Mouse (Mus musculus) cerebellum, postnatal 36 days (tissue): ENCODE results near the gene Nwd1.
A peak's percentile ranks its signal among the peaks of the same experiment; 100 is the strongest.
"Not testable (repeated sequence)": the region's sequence is repeated elsewhere in the genome, so short reads cannot be mapped to it uniquely, and the experiment has no call there.

Experiments
- DNase-seq, 2 experiments: peaks; one replicate each; pipeline ENCODE4 v3.0.0; 2021 to 2022; ENCODE audit warnings: mixed read lengths in 2 of 2

Nwd1 gene

GRCm38 (mm10) chr8:72646060-72646767, at the start of gene Nwd1:
Gene Nwd1, plus strand, starts transcription at chr8:72646711.
- peak; percentile 42 to 57 for DNase-seq

GRCm38 (mm10) chr8:72642885-72643284, 3.6 kb upstream of the Nwd1 start:
- no peak for DNase-seq

DNA sequence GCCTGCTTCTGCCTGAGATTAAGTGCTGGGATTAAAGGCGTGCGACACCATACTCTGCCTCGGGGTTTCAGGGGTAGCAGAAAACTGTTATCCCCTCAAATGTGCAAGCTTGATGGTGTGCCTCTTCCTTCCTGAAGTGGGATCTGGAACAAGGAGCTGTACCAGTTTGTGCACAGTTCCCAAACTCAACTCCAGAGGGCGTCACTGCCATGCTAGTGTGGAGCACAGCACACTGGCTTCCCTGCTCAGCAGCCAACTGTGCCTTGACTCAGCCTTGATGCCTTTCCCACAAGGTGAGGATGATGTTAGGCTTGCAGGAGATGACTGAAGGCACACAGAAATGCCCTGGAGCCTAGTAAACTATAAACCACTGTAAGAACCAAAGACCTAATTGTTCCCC, 1.9 kb upstream of the Nwd1 start:
- DNase-seq = peak; percentile 19 to 22

- DNase-seq = no peak
These were observed 245 bp downstream of the Nwd1 start for GRCm38 (mm10) chr8:72646768-72647143.

GRCm38 (mm10) chr8:72650697-72651096, 4.2 kb downstream of the Nwd1 start:
- DNase-seq = no peak

DNA sequence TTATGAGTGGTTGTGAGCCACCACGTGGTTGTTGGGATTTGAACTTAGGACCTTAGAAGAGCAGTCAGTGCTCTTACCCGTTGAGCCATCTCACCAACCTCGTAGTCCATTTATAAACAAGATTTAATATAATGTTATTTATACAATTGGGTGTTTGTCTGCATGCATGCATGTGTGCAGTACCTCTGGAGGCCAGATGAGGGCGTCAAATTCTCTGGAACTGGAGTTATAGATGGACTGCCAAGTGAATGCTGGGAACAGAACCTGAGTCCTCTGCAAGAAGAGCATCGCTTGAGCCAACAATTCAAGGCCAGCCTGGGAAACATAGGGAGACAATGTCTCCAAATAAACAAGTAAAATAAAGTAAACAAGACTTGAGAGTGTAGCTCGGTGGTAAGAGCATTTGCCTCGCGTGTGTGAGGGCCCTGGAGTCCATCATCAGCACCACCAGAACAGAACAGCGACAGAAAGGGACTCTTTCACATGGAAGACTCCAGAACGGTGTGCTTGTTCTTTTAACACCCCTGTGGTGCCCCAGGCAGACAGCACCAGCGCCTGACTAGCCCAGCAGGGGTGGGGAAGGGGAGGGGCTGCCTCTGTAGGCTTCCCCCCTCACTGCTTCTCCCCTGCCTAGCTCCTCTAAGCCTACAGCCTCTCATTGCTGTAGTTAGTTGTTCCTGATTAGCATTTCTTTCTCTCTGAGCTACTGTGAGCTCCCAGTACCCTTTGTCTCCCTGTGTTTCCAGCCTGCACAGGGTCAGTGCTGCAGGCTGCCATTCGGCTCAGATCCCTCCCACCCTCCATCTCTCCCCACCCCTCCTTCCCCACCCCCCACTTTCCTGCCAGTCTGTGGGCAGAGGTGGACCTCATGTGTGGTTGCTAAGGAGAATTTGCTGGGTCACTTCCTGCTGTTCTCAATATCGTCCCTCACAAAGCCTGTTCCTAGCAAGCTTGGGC, 8.3 kb downstream of the Nwd1 start:
- DNase-seq = peak in 1 of 2 experiments; percentile 15

GRCm38 (mm10) chr8:72655522-72655912, 9.0 kb downstream of the Nwd1 start:
- no peak for DNase-seq

DNA sequence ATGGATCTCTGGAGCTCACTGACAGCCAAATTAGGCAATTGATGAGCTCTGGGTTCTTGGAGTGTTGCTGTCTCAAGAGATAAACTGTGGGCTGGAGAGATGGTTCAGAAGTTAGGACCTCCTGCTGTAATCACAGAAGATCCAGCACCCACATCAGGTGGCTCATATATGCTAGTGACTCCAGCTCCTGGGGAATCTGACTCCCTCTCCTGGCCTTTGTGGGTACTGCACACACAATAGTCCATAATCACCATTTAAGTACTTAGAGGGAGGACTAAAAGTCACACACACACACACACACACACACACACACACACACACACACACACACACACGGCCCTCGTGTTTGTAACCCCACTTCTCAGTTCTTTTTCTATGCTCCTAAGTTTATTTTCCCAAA, 13.5 kb downstream of the Nwd1 start:
- DNase-seq = no peak

GRCm38 (mm10) chr8:72664107-72664652, 17.7 kb downstream of the Nwd1 start:
- no peak for DNase-seq

GRCm38 (mm10) chr8:72664757-72665156, 18.2 kb downstream of the Nwd1 start:
- no peak for DNase-seq

DNA sequence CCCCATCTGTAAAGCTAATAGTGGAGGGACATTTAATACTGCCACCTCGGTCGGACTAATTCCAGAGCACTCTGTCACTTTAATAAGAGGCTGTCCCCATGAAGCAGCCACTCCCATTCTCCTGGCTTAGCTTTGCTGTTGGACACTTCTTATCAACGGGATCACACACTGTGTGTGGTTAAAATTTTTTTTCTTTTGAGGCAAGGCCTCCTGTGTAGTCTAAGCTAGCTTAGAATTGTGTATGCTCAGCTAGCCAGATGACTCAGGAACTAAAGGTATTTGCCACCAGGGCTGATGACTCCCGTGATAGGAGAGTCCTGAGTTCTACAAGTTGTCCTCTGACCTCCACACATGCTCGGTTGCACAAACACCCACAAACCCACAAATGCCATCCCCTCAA, 18.9 kb downstream of the Nwd1 start:
- no peak for DNase-seq

GRCm38 (mm10) chr8:72668925-72669324, 22.4 kb downstream of the Nwd1 start:
- DNase-seq = no peak

DNA sequence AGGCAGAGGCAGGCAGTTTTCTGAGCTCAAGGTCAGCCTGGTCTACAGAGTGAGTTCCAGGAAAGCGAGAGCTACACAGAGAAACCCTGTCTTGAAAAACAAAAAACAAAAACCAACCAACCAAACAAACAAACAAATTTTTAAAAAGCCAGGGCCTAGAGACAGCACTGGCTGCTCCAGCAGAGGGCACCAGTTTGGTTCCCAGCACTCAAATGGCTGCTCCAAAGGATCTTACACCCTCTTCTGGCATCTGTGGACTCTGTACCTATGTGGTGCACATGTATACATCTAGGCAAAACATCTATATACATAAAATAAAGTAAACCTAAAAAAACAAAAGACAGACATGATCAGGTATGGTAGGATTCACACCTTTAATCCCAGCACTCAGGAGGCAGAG, 26.3 kb downstream of the Nwd1 start:
- no peak for DNase-seq

DNA sequence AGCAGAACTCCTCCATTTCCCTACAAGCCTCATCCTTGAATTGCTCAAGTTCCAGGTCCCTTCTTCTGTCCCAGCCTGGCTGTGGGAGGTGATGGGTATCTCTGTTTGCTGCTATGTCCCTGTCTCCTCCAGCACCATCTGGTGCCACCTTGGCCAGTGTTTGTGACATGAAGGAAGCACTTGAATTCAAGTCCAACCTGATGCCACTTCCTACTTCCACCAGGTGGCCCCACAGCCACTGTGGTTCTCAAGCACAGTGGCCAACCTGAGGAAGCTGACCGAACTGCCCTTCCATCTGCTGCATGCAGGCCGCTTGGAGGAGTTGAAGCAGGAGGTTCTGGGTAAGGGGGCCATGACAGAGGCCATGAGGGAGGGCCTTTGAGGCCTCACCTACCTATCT, 27.7 kb downstream of the Nwd1 start:
- no peak for DNase-seq

GRCm38 (mm10) chr8:72676436-72676835, 29.9 kb downstream of the Nwd1 start:
- DNase-seq = no peak

GRCm38 (mm10) chr8:72676844-72677243, 30.3 kb downstream of the Nwd1 start:
- not testable (repeated sequence) for DNase-seq

- DNase-seq = no peak
These were observed 30.8 kb downstream of the Nwd1 start for GRCm38 (mm10) chr8:72677331-72677730.

GRCm38 (mm10) chr8:72680133-72680532, 33.6 kb downstream of the Nwd1 start:
- DNase-seq = peak; percentile 54 to 61

DNA sequence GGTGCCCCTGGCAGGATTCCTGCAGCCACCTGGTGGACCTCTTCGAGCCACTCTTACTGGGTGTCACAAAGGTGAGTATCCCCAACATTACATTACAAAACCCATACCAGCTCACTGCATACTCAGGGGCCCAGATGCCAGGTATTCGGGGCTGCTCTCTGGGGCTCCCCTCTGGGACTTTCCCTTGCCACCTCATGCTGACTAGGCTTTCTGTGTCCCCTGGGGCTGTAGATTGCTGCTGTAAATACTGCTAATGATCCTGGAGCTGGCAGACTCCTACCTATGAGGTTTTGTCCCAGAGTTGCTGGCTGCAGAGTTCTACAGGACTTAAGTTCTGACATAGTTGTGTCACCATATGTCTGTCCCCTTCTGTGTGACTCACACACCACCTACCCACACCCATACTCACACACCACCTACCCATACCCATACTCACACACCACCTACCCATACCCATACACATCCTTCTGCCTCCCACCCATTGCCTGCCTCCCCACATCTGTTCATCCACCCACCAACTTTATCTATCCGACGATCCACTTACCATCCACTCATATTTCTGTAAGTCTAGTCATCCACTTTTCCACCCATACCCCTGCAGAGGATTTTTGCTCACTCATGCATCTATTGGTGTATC, 35.7 kb downstream of the Nwd1 start:
- no peak for DNase-seq

- no peak for DNase-seq
These were observed 36.6 kb downstream of the Nwd1 start for GRCm38 (mm10) chr8:72683010-72683521.

DNA sequence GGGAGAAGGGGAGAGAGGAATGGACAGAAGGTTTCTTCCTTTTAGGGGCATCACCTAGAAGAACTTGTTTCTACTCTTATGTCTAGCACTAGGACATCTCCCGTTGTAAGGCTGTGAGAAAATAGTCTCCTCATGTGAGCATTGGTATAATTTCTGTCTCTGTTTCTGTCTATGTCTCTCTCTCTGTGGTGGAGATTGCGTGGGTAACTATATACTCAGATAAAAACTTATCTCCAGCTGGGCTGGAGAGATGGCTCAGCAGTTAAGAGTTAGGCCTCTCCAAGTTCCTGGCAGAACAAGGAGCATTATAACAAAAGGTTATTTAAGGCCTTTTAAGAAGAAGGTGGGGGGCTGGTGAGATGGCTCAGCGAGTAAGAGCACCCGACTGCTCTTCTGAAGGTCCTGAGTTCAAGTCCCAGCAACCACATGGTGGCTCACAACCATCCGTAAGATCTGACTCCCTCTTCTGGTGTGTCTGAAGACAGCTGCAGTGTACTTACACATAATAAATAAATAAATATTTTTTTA, 37.1 kb downstream of the Nwd1 start:
- not testable (repeated sequence) for DNase-seq

GRCm38 (mm10) chr8:72698349-72698926, 51.9 kb downstream of the Nwd1 start:
- DNase-seq = no peak
